Mouse (Mus musculus) gonadal fat pad, adult 2 months (tissue): ENCODE measurements around the gene Cyth1. TPM values are rescaled to one million over a fixed set of nuclear protein-coding genes. Genes with fewer than 3 reads are reported as not detected.

Experiments used
- DNase-seq: peaks from one replicate; pipeline ENCODE4 v3.0.0-alpha.2; 2012; ENCODE audit warnings: low read depth
- polyA plus RNA-seq: library from polyadenylated mRNA; depleted of rRNA; stranded (reverse); fragments of >200 nt; gene quantifications from 2 replicates; pipeline ENCODE4 v1.2.3, GENCODE M21; 2012

Cyth1 gene
- polyA plus RNA-seq, 1 experiment = 19.6 TPM

DNA sequence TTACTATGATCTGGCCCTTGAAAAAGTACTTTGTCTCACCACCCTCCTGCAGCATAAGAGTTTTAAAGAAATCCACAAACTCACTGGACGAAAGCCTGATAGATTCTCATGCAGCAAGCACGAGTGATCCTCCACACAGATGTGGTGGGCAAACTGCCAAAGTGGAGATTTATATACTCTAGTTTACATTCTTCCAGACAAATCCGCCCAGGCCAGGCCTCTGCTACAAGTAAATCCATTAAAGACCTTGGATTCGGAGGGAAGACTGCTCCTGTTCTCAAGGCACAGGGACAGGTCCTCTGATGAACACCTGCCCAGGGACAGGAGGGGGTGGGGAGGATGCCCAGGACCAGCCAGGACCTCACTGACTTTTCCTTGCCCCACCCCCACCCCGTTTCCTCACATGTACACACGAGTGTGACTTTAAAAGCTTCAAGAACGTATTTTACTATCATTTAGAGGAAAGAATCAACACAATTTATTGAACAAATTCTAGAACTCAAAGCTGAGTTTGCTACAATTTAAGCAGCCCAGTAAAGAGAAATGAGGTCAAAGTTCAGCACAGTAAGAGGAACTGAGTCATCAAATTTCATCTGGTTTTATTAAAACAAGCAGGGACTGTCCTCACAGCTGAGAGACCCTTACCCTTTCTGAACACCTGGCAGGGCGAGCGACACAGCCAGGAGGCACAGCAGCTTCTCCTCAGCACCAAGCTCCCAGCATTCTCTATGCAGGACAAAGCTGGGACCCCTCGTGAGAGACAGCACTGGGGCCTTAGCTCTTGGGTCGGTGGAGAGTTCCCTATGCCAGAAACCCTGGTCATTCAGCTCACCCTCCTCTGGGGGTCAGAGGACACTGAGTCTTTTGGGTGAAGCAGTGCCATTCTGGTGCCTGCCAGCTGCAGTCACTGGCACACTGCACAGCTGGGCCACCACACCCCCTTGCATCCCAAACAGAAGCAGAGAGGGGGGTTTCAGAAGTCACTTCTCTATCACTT is 47.3 kb downstream of the Cyth1 start:
- DNase-seq = no peak

DNA sequence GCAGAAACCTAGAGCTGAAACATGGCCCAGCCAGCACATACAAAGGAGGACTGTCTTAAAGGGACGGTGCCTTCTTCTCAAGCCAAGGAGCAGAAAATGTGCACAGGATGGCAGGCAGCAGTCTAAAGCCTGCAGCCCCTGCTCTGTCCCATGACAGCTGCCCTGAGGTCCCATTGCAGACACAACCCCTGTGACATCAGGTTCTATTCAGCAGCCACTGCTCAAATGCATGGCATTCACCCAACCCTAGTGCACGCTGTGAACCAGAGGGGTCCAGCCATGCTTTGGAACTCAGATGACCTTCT is 50.1 kb downstream of the Cyth1 start:
- no peak for DNase-seq

DNA sequence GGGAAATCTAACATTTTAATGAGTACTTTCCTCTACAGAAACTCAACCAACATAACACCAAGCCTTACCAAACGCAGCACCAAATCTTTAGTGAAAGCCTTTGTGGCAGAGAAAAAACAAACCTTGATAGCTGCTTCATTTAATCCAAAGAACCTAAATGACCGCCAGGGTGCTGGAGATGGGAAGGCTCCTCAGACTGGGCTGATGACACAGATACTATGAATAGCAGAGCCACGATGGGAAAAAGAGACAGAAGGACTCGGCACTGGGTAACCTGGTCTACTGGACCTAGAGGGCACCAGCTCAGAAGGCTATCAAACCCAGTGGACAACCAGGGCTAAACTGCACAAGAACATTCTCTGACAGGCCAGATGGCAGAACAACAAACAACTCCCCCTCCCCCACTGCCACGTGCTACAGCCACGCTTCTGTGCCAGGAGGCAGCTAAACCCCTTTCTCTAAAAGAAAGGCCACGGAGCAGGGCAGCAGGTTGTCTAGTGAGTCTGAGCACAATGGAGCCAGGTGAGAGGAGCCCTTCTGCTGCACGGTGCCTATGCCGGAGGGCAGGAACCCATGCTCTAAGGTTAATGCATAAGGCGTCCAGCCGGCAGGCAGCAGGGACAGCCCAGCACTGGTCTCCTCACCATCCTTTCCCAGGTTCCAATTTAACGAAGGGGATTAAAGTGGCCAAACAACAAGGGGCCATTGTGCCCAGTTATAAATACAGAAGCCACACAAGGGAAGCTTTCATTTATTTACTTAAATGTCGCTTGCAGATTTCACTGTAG is 50.7 kb downstream of the Cyth1 start:
- no peak for DNase-seq

DNA sequence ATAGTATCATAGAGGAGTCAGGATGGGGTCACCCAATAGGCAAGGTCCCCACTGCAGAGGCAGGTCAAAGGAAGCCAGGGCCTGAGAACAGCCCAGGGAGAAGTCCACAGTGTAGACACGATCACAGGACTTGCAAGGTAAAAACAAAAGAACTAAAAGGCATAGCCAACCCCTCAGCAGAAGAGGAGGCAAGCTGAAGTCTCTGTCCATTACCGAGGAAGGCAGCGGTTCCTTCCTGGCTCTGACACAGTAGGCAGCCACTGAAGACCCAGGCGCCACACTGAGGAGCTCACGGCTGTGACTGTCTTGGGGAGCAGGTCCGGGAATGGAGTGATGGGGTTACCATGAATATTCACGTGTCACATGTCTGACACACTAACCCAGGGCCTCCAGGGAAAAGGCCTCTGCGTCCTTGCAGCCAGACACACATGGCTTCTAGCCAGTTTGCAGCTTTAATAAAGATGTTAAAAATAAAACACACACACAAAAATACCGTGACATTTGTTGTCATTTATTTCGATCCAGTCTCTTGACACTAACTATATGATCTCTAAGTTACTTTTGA is 51.5 kb downstream of the Cyth1 start:
- no peak for DNase-seq

DNA sequence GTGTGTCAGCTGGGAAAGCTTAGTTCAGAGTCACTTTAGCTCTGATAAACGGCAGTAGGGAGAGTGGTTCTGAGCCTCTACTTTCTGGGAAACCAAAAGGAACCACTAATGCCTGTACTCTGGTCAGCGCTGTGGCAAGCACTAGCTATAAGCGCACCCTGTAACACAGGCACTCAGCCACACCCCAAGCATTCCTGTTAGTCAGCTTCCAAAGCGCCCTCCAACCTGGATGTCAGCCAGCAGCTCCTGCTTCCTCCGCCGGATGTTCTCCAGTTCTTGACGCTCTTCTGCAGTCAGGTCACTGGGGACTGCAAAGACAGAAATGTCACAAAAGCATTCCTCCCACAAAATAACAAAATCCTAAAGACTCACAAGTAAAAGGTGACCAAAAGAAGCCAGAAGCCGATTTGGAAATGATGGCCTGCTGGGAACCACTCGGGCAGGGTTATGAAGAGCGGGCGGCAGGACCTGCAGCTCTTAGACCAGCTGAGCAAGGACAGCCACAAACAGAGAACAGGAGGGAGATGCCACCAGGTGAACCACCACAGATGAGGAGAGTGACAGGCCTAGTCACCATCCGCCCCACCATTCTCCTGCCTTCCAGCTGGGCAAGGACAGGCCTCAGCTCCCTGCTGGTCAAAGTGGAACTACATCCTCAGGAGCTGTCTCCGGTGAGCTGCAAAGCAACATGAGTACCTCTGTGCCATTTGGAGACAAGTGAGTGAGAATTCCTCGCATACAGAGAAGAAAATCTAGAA is 54.8 kb downstream of the Cyth1 start:
- DNase-seq = no peak

DNA sequence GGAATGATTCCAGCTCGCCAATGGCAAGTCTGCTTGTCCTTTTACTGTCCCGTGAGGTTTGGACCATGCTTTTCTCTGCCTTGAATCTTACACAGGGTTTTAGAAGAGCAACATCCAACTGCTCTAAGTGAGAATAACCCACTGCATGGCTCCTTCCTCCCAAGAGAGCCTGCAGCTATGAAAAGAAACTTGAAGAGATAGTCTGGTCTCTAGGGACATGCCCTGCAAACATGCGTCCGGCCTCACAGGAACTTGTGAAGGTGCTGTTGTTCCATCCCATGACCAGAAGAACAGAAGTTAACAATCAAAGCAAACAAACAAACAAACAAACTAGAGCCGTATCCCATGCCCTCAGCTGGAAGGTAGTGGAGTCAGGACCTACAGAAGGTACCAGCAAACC is 55.4 kb downstream of the Cyth1 start:
- DNase-seq = no peak

DNA sequence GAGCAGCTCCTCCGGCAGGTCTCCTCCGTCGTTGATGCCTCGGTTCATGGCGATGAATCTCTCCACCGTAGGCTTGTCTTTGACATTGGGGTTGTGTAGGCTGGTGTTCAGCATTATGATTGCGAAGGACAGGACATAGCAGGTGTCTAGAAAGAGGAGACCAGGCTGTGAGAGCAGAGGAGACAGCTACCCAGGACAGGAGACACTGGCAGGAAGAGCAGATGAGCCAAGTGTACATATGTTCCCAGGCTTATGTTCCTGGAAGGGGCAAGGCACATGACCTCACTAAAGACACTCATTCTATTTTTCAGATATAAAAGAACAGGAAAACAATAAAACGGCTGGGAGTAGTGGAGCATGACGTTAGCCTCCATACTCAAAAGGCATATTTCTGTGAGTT is 65.6 kb downstream of the Cyth1 start:
- DNase-seq = no peak

DNA sequence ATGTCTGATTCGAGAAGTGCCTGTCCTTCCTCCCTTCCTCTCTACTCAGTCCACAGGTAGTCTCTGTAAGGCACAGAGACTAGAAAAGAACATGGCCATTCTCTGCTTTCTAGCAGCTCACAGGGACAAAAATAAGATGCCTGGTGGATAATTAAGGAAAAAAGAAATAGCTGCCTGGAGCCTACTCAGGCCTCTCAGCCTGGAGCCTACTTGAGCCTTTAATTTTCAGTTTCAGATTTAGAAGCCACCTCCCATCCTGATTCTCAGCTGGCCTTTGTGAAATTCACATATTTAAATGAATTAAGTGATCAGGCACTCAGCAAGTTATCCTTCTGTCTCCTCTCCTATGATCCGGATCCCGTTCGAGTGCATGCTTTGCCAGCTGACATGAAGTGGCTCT is 66.0 kb downstream of the Cyth1 start:
- DNase-seq = no peak

DNA sequence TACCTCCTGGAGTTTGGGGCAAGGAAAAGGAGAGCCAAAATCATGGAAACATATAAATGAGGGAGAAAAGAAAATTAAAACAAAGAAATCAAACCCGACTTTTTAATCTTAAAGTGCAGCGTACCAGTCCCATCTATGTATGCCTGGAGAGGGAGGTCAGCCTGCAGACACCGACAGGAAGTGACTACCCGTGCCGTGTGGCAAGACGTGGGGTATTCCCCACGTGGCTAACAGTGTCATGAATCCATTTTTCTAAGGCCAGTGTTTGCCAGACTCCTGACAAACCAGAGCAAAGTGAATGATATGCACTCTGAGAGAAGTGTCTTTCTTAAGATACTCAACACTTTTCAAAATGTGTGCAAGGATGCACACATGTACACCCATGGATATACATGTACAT is 68.2 kb downstream of the Cyth1 start:
- no peak for DNase-seq

DNA sequence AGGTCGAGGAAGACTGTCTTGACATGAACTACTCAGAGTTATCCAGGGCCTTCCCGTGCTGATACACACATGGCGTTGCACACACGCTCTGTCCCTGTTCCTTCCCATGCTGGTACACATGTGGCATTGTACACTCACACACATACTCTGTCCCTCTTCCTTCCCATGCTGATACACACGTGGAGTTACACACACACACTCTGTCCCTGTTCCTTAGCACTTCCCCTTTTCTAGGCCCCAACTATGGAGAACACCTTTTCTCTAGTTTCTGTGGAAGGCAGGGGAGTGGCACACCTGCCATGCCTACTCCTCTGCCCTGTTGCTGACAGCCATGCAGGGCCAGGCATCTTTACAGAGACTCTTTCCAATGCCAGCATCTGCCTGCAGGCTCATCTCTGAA is 70.2 kb downstream of the Cyth1 start:
- DNase-seq = no peak

DNA sequence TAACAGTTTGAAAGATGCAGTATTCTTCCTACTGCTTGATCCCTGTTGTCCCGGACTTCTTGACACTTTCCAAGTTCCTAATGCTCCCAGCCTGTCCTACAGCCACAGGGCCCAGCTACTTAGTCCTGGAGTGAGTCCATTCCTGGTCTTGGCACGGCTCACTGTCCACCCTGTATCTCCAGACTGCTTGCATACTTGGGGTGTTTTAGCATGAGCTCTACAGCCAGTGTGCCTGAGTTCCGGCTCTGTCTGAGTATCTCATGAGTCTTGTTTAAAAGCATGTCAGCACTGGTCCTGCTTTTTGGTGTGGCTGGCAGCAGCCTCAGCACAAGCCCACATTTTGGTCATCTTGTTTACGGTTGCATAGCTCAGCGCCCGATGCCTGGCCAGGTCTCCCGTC is 73.6 kb downstream of the Cyth1 start:
- DNase-seq = no peak

DNA sequence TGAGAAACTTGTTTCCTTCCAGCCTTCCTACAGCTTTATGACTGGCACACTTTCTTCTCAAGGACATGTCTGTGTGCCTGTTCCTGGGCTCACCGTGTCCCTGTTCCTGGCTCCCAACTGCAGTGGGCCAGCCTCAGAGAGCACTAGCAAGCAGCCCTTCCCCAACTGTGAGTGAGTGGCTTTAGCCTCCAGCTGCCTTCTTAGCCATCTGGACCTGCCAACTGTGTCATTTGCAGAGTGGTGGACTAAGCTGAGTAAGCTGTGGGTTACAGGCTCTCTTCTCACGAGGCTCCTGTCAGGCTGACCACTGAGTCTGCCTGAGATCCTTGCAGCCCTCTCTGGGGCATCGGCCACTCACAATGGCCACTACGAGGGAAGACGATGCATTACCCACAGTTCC is 75.6 kb downstream of the Cyth1 start:
- DNase-seq = no peak

DNA sequence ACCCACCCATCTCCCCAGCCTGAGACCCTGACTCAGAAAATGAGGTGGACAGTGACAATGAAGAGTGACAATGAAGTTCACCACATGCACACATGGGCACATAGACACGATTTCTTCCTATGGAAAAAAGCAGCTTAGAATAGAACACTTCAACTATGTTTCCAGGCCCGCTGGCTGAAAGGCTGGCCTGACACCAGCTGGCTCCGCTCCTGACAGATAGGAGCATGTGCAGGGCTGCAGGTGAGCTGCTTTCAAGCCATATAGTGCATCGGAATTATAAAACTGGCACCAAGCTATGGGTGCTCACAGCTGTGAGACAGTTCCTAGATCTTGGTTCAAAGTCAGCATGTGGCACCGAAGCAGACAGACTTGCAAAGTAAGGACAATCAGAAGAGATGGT is 78.1 kb downstream of the Cyth1 start:
- DNase-seq = no peak

DNA sequence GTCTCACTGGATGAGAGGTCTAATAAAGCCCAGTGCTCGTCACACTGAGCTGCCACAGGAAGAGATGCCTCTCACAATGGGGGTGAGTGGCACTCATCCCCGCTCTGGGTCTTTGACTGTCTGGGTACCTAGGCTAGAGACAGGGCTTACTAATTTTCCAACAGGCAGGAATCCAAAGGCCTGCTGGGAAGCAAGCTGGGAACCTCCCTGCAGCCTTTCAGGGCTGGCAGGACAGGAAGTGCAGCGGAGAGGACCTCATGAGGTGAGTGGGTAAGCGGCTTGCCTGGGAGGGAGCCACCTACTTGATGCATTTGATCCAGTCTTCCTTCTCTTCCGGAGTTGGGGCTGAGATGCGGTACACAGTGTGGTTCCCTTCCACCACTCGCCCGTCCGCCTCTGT is 79.7 kb downstream of the Cyth1 start:
- DNase-seq = no peak

DNA sequence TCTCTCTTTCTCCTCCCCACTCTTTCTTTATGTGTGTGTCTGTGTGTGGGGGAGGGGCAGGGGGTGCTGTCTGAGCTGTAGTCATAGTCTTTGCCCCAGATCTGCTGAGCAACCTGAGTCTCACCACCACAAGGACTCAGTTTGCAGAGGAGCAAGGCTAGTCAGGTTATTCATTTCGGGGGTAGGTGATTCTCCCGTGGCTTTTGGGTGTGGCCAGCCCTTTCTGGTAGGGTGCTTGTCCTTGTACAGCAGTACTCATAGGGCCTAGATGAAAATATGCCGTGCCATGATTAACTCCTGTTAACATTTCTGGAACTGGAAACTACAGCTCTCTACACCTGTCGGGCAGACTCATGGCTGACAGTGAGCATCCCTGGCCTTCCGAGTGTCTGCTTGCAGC is 81.8 kb downstream of the Cyth1 start:
- no peak for DNase-seq

DNA sequence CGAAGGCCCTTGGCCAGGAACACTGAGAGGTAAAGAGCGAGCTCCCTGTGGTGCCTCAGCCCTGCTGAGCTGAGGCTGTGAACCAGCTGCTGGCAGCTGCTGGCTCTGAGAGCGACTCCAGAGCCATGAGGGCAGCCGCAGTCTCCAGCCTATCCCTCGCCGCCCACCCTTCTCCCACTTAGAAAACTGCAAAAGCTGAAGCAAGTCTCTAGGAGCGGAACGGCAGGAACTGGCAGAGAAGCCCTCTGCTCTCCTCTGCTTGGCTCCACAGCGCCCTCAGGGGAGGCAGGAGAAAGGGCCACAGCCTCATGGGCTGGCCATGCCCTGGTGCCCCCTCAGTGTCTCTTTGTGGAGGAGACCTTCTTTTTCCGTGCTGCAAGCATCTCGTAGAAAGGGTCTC is 82.7 kb downstream of the Cyth1 start:
- DNase-seq = no peak

DNA sequence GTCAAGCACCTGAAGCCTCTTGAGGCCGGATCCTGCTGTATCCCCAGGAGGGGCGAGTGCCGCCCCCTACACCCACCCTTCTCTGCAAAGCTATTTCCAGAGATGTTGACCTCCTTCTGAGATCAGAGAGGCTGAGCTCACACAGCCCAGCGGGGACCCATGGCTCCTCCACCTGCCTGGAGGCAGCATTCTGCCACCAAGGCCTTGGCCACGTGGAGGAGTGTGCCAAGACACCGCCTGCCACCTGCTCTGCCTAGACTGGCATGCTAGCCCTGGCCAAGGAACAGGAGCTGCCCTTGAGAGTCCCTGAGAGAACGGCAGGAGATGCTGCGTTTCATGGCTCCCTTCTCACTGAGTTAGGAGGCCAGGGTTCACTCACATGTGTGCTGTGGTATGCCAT is 83.8 kb downstream of the Cyth1 start:
- DNase-seq = no peak

DNA sequence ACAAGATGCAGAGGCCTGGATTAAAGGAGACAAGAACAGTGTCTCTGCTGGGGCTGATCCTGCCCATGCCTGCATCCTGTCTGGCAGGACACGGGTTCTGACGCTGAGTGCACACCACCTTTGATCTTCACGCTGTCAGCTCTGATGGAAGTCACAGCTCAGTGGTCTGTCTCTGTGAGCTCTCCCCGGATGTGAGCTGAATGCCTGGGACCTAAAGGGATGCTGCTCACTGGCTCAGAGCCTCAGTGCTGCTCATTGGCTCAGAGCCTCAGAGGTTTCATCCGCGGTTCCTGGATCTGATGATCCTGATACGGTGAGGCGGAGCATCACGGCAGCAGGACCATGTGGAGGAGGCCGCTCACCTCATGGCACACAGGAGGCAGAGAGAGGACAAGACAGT is 86.1 kb downstream of the Cyth1 start:
- no peak for DNase-seq

DNA sequence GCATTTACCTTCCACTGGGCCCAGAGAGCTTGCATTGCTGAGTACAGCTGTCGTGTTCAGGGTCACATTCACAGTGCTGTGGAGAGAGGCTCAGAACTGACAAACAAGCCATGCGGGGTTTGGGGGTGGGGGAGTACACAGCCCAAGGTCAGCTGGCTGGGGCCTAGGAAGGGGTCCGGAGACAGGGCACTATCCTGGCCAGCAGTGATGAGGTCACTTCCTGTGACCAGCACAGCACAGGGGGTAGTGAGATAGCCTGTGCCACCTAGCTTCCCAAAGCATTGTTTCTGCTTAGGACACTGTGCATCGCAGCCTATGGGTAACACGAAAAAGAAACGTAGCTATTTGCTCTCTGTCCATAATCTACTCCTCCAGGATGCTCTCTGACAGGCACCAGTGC is 87.2 kb downstream of the Cyth1 start:
- no peak for DNase-seq

DNA sequence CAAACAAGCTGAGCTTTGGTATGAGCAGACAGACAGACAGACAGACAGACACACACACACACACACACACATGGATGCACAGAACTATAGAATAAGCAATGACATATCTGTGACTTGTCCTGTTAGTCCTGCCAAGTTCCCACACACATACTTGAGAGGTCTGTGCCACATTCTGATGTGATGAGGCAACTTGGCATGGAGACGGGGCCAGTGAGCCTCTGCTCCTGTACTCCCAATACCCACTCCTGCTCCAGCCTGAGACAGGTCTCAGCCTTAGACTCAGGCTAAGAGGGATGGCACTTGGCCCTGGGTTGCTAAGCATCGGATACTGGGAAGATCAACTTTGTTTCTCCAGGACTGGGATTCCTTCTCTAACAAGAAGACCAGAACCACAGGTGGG is 87.6 kb downstream of the Cyth1 start:
- no peak for DNase-seq

DNA sequence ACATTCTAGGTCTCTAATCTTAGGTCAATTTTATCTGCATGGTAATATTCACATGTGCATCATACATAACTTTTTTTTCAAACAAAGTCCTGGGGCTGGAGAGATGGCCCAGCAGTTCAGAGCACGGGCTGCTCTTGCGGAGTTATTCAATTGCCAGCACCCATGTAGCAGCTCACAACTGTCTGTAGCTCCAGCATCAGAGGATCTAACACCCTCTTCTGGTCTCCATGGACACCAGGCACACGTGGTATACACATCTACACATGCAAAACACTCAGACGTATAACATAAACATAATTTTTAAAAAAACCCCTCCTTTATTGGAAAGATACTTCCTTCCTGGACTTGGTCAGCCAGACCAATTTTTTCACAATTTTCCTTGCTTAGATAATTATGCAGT is 89.6 kb downstream of the Cyth1 start:
- DNase-seq = no peak

DNA sequence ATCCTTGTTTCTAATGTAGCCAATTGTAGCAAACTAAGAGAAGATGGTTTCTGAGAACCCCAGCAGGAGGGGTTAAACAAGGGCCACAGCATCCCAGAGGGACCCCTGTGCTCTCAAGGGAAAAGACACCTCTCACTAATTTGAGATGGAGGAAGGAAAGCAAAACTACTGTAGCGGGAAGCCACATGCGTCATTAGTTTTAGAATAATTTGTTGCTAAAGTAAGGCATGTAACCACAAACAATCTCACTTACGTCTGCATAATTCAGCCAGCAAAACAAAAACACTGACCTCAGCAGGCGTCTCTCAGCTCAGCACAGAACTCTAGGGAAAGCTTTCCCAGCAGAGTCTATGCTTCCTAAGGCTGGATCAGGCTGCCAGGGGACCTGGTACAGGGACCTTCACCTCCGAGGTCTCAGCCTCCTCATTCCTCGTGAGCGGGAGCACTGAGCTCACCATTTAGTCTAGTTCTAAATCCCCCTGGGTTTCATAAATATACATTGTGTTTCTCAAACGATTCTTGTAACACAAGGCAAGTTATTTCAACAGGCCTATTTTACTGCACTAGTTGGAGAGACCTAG is 91.8 kb downstream of the Cyth1 start:
- no peak for DNase-seq
